Mouse (Mus musculus): ENCODE data around the gene Gm10260.

DNA sequence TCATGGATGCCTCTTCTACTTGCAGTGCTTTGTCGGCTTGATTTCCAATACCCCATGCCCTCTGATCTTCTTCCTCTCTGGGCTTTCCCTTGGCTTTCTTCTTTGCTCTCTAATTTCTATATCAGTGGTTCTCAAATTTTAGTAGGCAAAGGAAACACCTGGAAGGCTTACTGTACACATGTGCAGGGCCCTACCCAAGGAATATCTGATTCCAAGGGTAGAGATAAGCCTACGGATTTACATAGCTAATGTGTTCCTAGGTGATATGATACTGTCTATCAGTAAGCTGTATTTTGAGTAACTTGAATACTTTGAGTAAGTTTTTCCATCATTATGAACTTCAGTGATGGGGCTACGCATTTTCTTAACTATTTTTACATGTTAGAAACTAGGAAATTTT, 25.7 kb downstream of the Gm10260 start:
- TF ChIP-seq POLR2A (IDR thresholded peaks at IDR 0.05; ENCODE audit: low read depth, low read length) (no peak), CTCF (conservative IDR thresholded peaks at IDR 0.05; ENCODE audit: insufficient read depth, insufficient read length, low read depth, low read length) (no peak)
